Mouse (Mus musculus) heart, postnatal 0 days (tissue): ENCODE data around the gene Cd300c2. TPM values are rescaled to one million over a fixed set of nuclear protein-coding genes. Genes with fewer than 3 reads are reported as not detected.
"Not testable (repeated sequence)": the region's sequence is repeated elsewhere in the genome, so short reads cannot be mapped to it uniquely, and the experiment has no call there.

Source experiments
- ATAC-seq: fragments of 200-750 bp; cut with Nextera tagmentation; 2 replicates; pipeline ENCODE4 v1.8.0; 2017; ENCODE audit warnings: low read depth, moderate number of reproducible peaks, moderate library complexity; ENCODE audit not compliant: insufficient read depth
- DNase-seq: peaks from one replicate; pipeline ENCODE4 v3.0.0-alpha.2; 2016; ENCODE audit warnings: low spot score
- H3K27ac ChIP-seq: fragments of 300-500 bp; sonication (generic); 2 replicates; pipeline ENCODE4 v1.5.1; 2014; ENCODE audit warnings: low read depth, mild to moderate bottlenecking
- H3K27me3 ChIP-seq: fragments of 300-500 bp; sonication (generic); 2 replicates; pipeline ENCODE4 v1.6.1; 2014; ENCODE audit warnings: low read length, mixed read lengths; ENCODE audit not compliant: control insufficient read depth, insufficient read depth
- H3K36me3 ChIP-seq: fragments of 300-500 bp; sonication (generic); replicated peaks from 2 replicates; pipeline ENCODE4 v1.6.1; 2014; ENCODE audit warnings: low read length, mixed read lengths; ENCODE audit not compliant: control insufficient read depth, insufficient read depth
- H3K4me1 ChIP-seq: fragments of 300-500 bp; sonication (generic); 2 replicates; pipeline ENCODE4 v1.6.1; 2014; ENCODE audit warnings: antibody characterized with exemption; ENCODE audit not compliant: control insufficient read depth, insufficient read depth
- H3K4me2 ChIP-seq: fragments of 300-500 bp; sonication (generic); 2 replicates; pipeline ENCODE4 v1.6.1; 2014; ENCODE audit warnings: low read depth, mild to moderate bottlenecking, low read length, moderate library complexity
- H3K4me3 ChIP-seq: fragments of 300-500 bp; sonication (generic); 2 replicates; pipeline ENCODE4 v1.5.1; 2014; ENCODE audit warnings: low read depth, low read length
- H3K9ac ChIP-seq: fragments of 300-500 bp; sonication (generic); replicated peaks from 2 replicates; pipeline ENCODE4 v1.6.1; 2014; ENCODE audit warnings: low read depth, low read length, mixed read lengths
- H3K9me3 ChIP-seq: fragments of 300-500 bp; sonication (generic); replicated peaks from 2 replicates; pipeline ENCODE4 v1.6.1; 2016; ENCODE audit warnings: low read length; ENCODE audit not compliant: control insufficient read depth
- CTCF ChIP-seq: IDR thresholded peaks from 2 replicates; pipeline ENCODE4 v1.5.1; 2016; ENCODE audit warnings: antibody characterized with exemption, control low read depth, low read depth
- EP300 ChIP-seq: IDR thresholded peaks from 2 replicates; pipeline ENCODE4 v1.6.1; 2016; ENCODE audit warnings: antibody characterized with exemption, low read depth
- WGBS: fragments of 180-500 bp; shearing (Covaris S2); extraction: QIAGEN DNeasy Blood & Tissue Kit; methylation state at CpG from one replicate; pipeline ENCODE4 v1.1.7; 2014; 5-methylcytosine and 5-hydroxymethylcytosine counted together
- polyA plus RNA-seq: library from polyadenylated mRNA; unstranded; fragments of >200 nt; fragmentation: Nextera tagmentation; extraction: Ambion mirVana; gene quantifications from 2 replicates; pipeline ENCODE4 v1.2.1, GENCODE M21; 2015
- total RNA-seq: library from RNA; depleted of rRNA; stranded (reverse); fragments of >200 nt; gene quantifications from 2 replicates; pipeline ENCODE4 v1.2.3, GENCODE M21; 2014; ENCODE audit warnings: low replicate concordance; rRNA removed

The Cd300c2 gene
- total RNA-seq (0.19 and 3.2 TPM in 2 replicates), polyA plus RNA-seq (2.5 and 3.2 TPM in 2 replicates)

DNA sequence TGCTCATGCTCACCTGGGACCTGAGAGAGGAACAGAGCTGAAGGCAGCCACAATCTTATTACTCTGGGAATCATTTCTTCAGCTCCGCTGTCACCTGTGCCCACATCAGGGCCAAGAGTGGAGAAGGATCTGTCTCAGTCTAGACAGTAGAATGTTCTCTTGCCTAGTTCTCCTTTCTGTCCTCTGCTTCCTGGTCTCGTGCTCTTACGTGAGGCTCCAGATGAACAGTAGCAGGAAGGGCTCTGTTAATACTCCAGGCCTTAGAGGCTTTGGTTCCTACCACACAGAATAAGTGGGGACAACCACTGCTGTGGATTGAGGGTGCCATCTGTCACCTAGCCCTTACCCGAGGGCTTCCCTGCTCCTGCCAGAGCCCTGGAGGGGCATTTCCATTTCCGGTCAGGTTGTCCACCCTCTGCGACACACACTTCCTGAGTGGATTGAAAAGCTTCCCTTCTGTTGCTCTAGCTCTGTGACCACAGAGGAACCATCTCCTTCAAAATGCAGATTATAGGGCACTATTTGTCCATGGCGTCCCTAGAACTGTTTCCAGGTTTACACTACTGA, at the start of gene Cd300c2:
Gene Cd300c2 (minus strand): TSS at position 407 of the 567 bp plus-strand sequence.
- H3K27me3 ChIP-seq, result no peaks in the 10 kb centered on the region
- no peak within 1 kb of the TSS for H3K4me2 ChIP-seq
- no peak within 1 kb of the TSS for H3K9ac ChIP-seq
- WGBS, result 65% methylated on average over 7 of the region's 7 CpGs
- H3K36me3 ChIP-seq, result no peaks in the 10 kb centered on the region
- H3K4me1 ChIP-seq, result no peaks in the 10 kb centered on the region
- no peak within 1 kb of the TSS for H3K4me3 ChIP-seq
- no peaks in the 10 kb centered on the region for H3K9me3 ChIP-seq
- H3K27ac ChIP-seq, result no peak within 1 kb of the TSS
- ATAC-seq (no peak), DNase-seq (no peak)
- TF ChIP-seq CTCF (no peak), EP300 (no peak)

GRCm38 (mm10) chr11:115049282-115049895, 47.7 kb upstream of the Cd300c2 start:
- 28% methylated on average over 3 of the region's 3 CpGs for WGBS
- ATAC-seq (no peak), DNase-seq (no peak)
- Histone ChIP-seq H3K27ac (no peak overlapping the region), H3K9me3 (no peaks in the 10 kb centered on the region), H3K4me2 (no peak overlapping the region), H3K27me3 (no peaks in the 10 kb centered on the region), H3K9ac (no peak overlapping the region), H3K4me1 (no peaks in the 10 kb centered on the region), H3K4me3 (no peak overlapping the region), H3K36me3 (no peaks in the 10 kb centered on the region)
- TF ChIP-seq EP300 (no peak), CTCF (no peak)

GRCm38 (mm10) chr11:115048259-115048658, 46.6 kb upstream of the Cd300c2 start, which contains the start of gene Cd300ld3:
TSS of gene Cd300ld3 (minus strand) at chr11:115048409.
- 70% methylated on average over 2 of the region's 2 CpGs for WGBS
- Histone ChIP-seq H3K36me3 (no peaks in the 10 kb centered on the region), H3K4me2 (no peak within 1 kb of the TSS), H3K4me3 (no peak within 1 kb of the TSS), H3K27me3 (no peaks in the 10 kb centered on the region), H3K27ac (no peak within 1 kb of the TSS), H3K9ac (no peak within 1 kb of the TSS), H3K9me3 (no peaks in the 10 kb centered on the region), H3K4me1 (no peaks in the 10 kb centered on the region)
- ATAC-seq, result no peak
- no peak for TF ChIP-seq CTCF
- TF ChIP-seq EP300, result no peak
- no peak for DNase-seq

- not testable (repeated sequence) for H3K9me3 ChIP-seq, ATAC-seq, H3K4me2 ChIP-seq, DNase-seq, H3K9ac ChIP-seq, H3K4me3 ChIP-seq, H3K4me1 ChIP-seq, H3K36me3 ChIP-seq, H3K27me3 ChIP-seq, H3K27ac ChIP-seq
- no CpG with 5 or more reads among the region's 6 CpGs for WGBS
These were observed 36.0 kb upstream of the Cd300c2 start, which contains the start of gene Cd300ld5 for GRCm38 (mm10) chr11:115037669-115038068. TSS of gene Cd300ld5 (minus strand) at chr11:115037769.

GRCm38 (mm10) chr11:115026912-115027311, 25.2 kb upstream of the Cd300c2 start, which contains the start of gene Cd300ld4:
TSS of gene Cd300ld4 (minus strand) at chr11:115027012.
- WGBS, result no CpG with 5 or more reads among the region's 6 CpGs

GRCm38 (mm10) chr11:115016093-115016492, 14.4 kb upstream of the Cd300c2 start, which contains the start of gene Cd300ld2:
TSS of gene Cd300ld2 (minus strand) at chr11:115016193.
- not testable (repeated sequence) for H3K9me3 ChIP-seq, H3K4me1 ChIP-seq, ATAC-seq, H3K27me3 ChIP-seq, H3K9ac ChIP-seq, DNase-seq, H3K4me3 ChIP-seq, H3K36me3 ChIP-seq, H3K4me2 ChIP-seq, H3K27ac ChIP-seq
- WGBS, result no CpG with 5 or more reads among the region's 7 CpGs

More at GRCm38 (mm10) chr11:115026912-115027311, 25.2 kb upstream of the Cd300c2 start, which contains the start of gene Cd300ld4:
- not testable (repeated sequence) for ATAC-seq, H3K27me3 ChIP-seq, DNase-seq, H3K27ac ChIP-seq, H3K36me3 ChIP-seq, H3K4me3 ChIP-seq, H3K9ac ChIP-seq, H3K9me3 ChIP-seq, H3K4me2 ChIP-seq, H3K4me1 ChIP-seq
